Mouse (Mus musculus) ES-Bruce4 (cell line): ENCODE results near the gene Gm49366.

Experiments
- CTCF ChIP-seq: IDR thresholded peaks from one replicate; pipeline ENCODE4 v1.8.1; 2011; ENCODE audit warnings: low read depth, low read length
- EP300 ChIP-seq: IDR thresholded peaks from 2 replicates; pipeline ENCODE4 v1.6.1; 2011; ENCODE audit warnings: low read depth, low read length; ENCODE audit not compliant: insufficient read depth
- POLR2A ChIP-seq: IDR thresholded peaks from one replicate; pipeline ENCODE4 v1.8.1; 2011; ENCODE audit warnings: low read length; ENCODE audit not compliant: insufficient read depth

DNA sequence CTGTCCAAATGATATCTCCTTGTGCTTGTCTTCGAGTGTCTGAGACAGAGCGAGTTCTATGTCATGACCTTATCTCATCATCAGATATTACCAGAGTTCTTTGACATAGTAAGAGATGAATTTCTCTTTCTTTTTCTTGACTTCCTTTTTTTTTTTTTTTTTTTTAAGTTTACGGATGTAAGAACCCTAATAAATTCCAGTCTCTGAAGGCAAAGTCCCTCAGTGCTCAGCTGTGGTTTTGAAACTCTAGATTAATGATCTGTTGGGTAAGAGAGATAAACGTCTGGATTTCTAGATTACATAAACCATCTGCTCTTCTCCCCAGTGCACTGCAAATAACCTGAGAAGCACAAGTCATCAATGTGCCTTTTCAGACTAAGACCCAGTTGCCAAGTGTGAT, 4.6 kb upstream of the Gm49366 start:
- TF ChIP-seq POLR2A (no peak), CTCF (no peak), EP300 (no peak)
